Mouse (Mus musculus) heart, adult 2 months (tissue): ENCODE results near the gene Yy1. TPM values are rescaled to one million over a fixed set of nuclear protein-coding genes. Genes with fewer than 3 reads are reported as not detected.
"Not testable (repeated sequence)": the region's sequence is repeated elsewhere in the genome, so short reads cannot be mapped to it uniquely, and the experiment has no call there.

Experiments used
- DNase-seq, 2 experiments: peaks; one replicate each; pipeline ENCODE4 v3.0.0; 2021
- H3K27ac ChIP-seq: fragments of 200-600 bp; 2 replicates; pipeline ENCODE4 v1.8.1; 2022
- H3K27me3 ChIP-seq: fragments of 200-500 bp; 2 replicates; pipeline ENCODE4 v1.6.1; 2012; ENCODE audit warnings: mild to moderate bottlenecking, low read length, inconsistent platforms, mixed read lengths; ENCODE audit not compliant: control insufficient read depth, insufficient read depth
- H3K36me3 ChIP-seq: fragments of 200-500 bp; 2 replicates; pipeline ENCODE4 v1.6.1; 2012; ENCODE audit warnings: low read length, inconsistent platforms; ENCODE audit not compliant: control insufficient read depth, insufficient read depth
- H3K4me1 ChIP-seq: fragments of 200-500 bp; 2 replicates; pipeline ENCODE4 v1.6.1; 2011; ENCODE audit warnings: low read length; ENCODE audit not compliant: control insufficient read depth, insufficient read depth
- H3K4me3 ChIP-seq: fragments of 200-600 bp; 2 replicates; pipeline ENCODE4 v1.8.1; 2022
- H3K79me2 ChIP-seq: fragments of 200-500 bp; replicated peaks from 2 replicates; pipeline ENCODE4 v1.6.1; 2012; ENCODE audit warnings: mild to moderate bottlenecking, inconsistent platforms, low read length, moderate library complexity, mixed read lengths; ENCODE audit not compliant: control insufficient read depth, insufficient read depth
- H3K9ac ChIP-seq: fragments of 200-500 bp; 2 replicates; pipeline ENCODE4 v1.6.1; 2012; ENCODE audit warnings: low read depth, mild to moderate bottlenecking, control low read depth, inconsistent platforms, low read length, mixed read lengths
- CTCF ChIP-seq: fragments of 200-600 bp; IDR thresholded peaks from 2 replicates; pipeline ENCODE4 v1.8.1; 2022; ENCODE audit warnings: antibody characterized with exemption, mild to moderate bottlenecking, moderate library complexity
- EP300 ChIP-seq: fragments of 200-500 bp; IDR thresholded peaks from 2 replicates; pipeline ENCODE4 v1.6.1; 2011; ENCODE audit warnings: low read depth, low read length, control low read depth; ENCODE audit not compliant: insufficient read depth
- POLR2A ChIP-seq: fragments of 200-500 bp; IDR thresholded peaks from 2 replicates; pipeline ENCODE4 v1.6.1; 2011; ENCODE audit warnings: mild to moderate bottlenecking, low read depth, low read length, control low read depth; ENCODE audit not compliant: insufficient read depth
- WGBS: fragments of 180-500 bp; shearing (Covaris S2); methylation state at CpG from one replicate; pipeline ENCODE4 v1.1.7; 2018; 5-methylcytosine and 5-hydroxymethylcytosine counted together
- intact Hi-C: fragments of 180-260 bp; cut with DNase I; formaldehyde crosslinking; loops from one replicate; pipeline ENCODE4 v1.15.1; 2025
- polyA plus RNA-seq: library from polyadenylated mRNA; depleted of rRNA; stranded (reverse); fragments of >200 nt; gene quantifications from 2 replicates; pipeline ENCODE4 v1.2.3, GENCODE M21; 2012
- total RNA-seq, 2 experiments: library from RNA; stranded (reverse); gene quantifications; 2 replicates each; pipeline ENCODE4 v1.2.3; 2021

The Yy1 gene
- total and polyA plus RNA-seq, 3 experiments: 7.1 to 38.8 (median 34.4) TPM

DNA sequence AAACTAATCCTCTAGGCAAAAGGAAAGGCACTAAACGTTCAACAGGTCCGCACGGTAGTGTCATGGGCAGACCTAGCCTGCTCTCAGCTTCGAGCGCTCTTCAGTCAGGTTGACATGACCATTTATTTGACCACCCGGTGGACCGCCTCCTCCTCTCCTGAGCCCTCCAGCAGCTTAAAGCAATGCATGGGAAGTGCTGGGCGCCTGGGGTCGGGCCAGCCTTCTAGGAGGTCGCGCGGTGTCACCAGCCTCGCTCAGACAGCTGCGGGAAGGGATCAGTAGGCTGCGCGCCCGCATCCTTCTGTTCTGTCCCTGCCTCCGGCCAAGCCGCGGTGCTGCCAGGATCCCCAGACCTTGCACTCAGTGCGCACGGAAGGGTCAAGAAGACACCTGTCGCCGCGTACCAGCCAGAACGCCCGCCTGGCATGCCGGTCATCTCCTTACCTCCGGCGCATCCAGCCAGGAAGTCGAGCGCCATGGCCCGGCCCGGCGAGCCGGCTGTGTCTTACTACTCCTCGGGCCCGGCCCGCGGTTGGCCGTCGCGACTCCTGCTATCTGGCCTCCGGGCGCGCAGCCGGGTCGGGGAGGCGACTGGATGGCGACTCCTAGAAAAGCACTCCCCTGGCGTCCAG is 42.6 kb downstream of the Yy1 start:
- Histone ChIP-seq H3K79me2 (no peaks in the 10 kb centered on the region; the same call in 1 of the 2 replicates), H3K4me3 (peak overlapping the region; percentile 72), H3K4me1 (peaks cover 11% of the 10 kb centered on the region), H3K36me3 (no peaks in the 10 kb centered on the region), H3K9ac (peak overlapping the region; percentile 82), H3K27me3 (no peaks in the 10 kb centered on the region), H3K27ac (peak overlapping the region; percentile 66)
- intact Hi-C loops: loop anchor here (2.0 kb wide), 2 partner anchors 25 to 41 kb away; no protein-coding TSS in a partner anchor
- TF ChIP-seq POLR2A (no peak; the same call in 1 of the 2 replicates), CTCF (no peak), EP300 (no peak)
- DNase-seq: no peak
- WGBS: 3% methylated on average over 51 of the region's 51 CpGs

DNA sequence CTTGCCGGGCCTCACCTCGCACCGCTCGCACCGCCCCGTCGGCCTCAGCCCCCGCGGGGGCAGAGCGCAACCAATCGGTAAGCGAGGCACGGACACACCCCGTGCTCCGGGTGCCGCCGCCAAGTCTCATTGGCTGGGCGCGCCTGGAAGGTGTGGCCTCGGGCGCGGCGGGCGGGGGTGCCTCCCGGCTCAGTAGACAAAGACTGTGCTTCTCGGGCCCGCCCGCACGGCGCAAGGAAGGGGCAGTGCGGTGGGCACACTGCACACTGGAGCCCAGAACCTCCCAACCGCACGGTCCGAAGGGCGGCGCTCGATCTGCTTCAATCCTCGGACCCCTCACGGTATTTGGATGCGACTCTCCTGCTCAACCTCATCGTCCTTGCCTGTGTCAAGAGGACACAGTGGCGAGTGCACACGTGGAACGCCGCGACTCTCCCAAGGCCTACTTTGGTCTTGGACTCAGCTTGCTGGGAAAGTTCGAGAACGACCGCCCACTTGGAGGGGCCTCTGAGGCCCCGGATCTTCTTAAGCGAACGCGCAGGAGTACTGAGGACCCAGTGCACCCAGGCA is 43.2 kb downstream of the Yy1 start, which contains the start of the genes Slc25a29 and Slc25a47:
Slc25a29 (minus strand) TSS at position 44 of the 570 bp plus-strand sequence.
Slc25a47 (plus strand) TSS at position 207 of the 570 bp plus-strand sequence.
- Histone ChIP-seq H3K9ac (peak within 1 kb of the TSS; percentile 82), H3K36me3 (no peaks in the 10 kb centered on the region), H3K27ac (peak within 1 kb of the TSS; percentile 95), H3K79me2 (no peaks in the 10 kb centered on the region; the same call in 1 of the 2 replicates), H3K27me3 (no peaks in the 10 kb centered on the region), H3K4me1 (peaks cover 11% of the 10 kb centered on the region), H3K4me3 (peak within 1 kb of the TSS; percentile 72)
- under 1% methylated on average over 53 of the region's 53 CpGs for WGBS
- intact Hi-C loops: loop anchor here (2.0 kb wide), 2 partner anchors 25 to 41 kb away; no protein-coding TSS in a partner anchor
- DNase-seq: peak; percentile 97 to 99
- TF ChIP-seq EP300 (peak; percentile 59; the same call in 1 of the 2 replicates), CTCF (peak; percentile 48), POLR2A (no peak)

DNA sequence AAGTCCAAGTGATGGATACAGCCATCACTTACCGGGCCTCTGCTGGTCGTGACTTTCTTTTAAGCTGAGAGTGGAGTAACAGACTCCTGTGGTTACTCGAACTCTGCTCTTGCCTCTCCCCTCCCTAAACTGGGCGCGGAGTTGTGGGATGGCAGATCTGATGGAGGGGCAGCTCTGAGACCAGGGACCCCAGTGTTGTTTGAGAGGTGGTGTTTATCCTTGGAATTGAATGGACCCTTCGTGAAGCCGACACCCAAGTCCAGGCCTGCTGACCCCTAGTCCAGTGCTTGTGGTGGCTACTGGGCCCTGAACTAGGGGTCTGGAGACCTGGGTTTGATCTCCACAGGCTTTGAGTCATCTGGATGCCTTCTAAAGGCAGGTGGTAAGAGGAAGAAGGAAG is 43.9 kb downstream of the Yy1 start:
- 35% methylated on average over 7 of the region's 7 CpGs for WGBS
- peak overlapping the region; percentile 95 for H3K27ac ChIP-seq
- no peaks in the 10 kb centered on the region for H3K36me3 ChIP-seq
- no peaks in the 10 kb centered on the region for H3K27me3 ChIP-seq
- peak overlapping the region; percentile 72 for H3K4me3 ChIP-seq
- intact Hi-C loops: no loop called here
- no peak for TF ChIP-seq POLR2A
- TF ChIP-seq EP300: no peak
- no peak for TF ChIP-seq CTCF
- peaks cover 13% of the 10 kb centered on the region for H3K4me1 ChIP-seq
- no peaks in the 10 kb centered on the region; the same call in 1 of the 2 replicates for H3K79me2 ChIP-seq
- H3K9ac ChIP-seq: peak overlapping the region; percentile 60
- DNase-seq: no peak

DNA sequence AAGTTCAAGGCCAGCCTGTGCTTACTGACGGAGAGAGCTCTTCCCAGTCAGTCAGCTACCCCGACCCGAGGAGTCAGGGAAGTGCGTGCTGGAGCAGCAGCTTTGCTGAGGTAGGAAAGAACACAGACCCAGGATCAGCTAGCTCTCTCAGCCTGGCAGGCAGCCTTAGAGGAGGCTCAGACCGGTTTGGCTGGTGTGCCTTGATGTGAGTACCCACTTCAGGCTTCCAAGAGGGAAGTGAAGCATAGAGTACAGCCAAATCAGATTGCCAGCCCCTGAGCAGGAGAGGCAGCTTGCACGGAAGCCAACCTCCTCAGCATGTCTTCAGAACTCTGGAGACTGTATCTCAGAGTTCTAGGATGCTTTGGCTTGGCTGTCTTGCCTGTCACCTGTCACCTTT is 48.4 kb downstream of the Yy1 start:
- Histone ChIP-seq H3K4me3 (no peak overlapping the region), H3K27me3 (no peaks in the 10 kb centered on the region), H3K27ac (no peak overlapping the region), H3K79me2 (no peaks in the 10 kb centered on the region; the same call in 1 of the 2 replicates), H3K36me3 (no peaks in the 10 kb centered on the region), H3K9ac (no peak overlapping the region), H3K4me1 (peaks cover 8% of the 10 kb centered on the region)
- no peak for TF ChIP-seq EP300
- WGBS: 61% methylated on average over 6 of the region's 6 CpGs
- intact Hi-C loops: no loop called here
- DNase-seq: no peak

DNA sequence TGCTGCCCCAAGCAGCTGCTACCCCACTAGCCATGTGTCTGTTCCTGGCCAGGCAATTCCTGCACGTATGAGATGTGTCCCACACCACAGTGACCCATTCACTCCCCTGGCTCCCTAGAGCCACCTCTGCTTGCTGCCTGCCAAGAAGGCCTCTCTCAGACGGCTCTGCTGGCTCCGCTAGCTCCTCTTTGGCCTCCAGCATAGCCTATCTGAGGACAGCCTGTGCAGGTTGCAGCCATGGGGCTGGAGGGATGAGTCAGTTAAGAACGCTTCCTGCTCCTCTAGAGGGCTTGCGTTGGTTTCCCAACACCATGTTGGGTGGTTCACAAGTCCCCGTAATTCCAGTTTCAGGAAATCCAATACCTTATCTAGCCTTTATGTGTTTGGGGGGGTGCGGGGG is 49.9 kb downstream of the Yy1 start:
- H3K27ac ChIP-seq: no peak overlapping the region
- peak in 1 of 2 experiments; percentile 33 for DNase-seq

DNA sequence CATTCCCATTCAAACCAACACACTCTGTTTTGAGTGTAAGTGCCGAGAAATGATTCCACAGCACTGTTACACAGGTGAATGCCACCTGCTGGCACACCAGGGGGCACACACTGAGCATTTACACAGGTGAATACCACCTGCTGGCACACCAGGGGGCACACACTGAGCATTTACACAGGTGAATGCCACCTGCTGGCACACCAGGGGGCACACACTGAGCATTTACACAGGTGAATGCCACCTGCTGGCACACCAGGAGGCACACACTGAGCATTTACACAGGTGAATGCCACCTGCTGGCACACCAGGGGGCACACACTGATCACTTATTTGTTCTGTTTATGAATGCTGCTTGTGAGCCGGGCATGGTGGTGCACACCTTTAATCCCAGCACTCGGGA is 55.3 kb downstream of the Yy1 start:
- H3K4me3 ChIP-seq, intact Hi-C loops, H3K27me3 ChIP-seq, H3K9ac ChIP-seq, H3K4me1 ChIP-seq, H3K36me3 ChIP-seq, DNase-seq, H3K79me2 ChIP-seq, H3K27ac ChIP-seq: not testable (repeated sequence)
- 87% methylated on average over 3 of the region's 3 CpGs for WGBS
- TF ChIP-seq CTCF: peak; percentile 25; the same call in 1 of the 2 replicates

More for the DNA sequence above, 49.9 kb downstream of the Yy1 start:
- 66% methylated on average over 7 of the region's 7 CpGs for WGBS
- TF ChIP-seq CTCF (no peak), EP300 (no peak), POLR2A (no peak)
- Histone ChIP-seq H3K9ac (no peak overlapping the region), H3K36me3 (no peaks in the 10 kb centered on the region), H3K4me3 (no peak overlapping the region), H3K27me3 (no peaks in the 10 kb centered on the region), H3K79me2 (no peaks in the 10 kb centered on the region), H3K4me1 (peaks cover 2% of the 10 kb centered on the region; the same call in 1 of the 2 replicates)
- intact Hi-C loops: no loop called here
